Mouse (Mus musculus): ENCODE data around the gene Fbln2.

- TF ChIP-seq CTCF (IDR thresholded peaks at IDR 0.05; ENCODE audit: borderline replicate concordance, insufficient read depth, low read length) (no peak), POLR2A (IDR thresholded peaks at IDR 0.05; ENCODE audit: low read depth, low read length) (no peak)
Measured at GRCm38 (mm10) chr6:91240964-91241363, 28.7 kb downstream of the Fbln2 start.
